Mouse (Mus musculus): ENCODE data around the gene Pcgf1.

GRCm38 (mm10) chr6:83118825-83119733, 41.4 kb downstream of the Pcgf1 start:
- no peak for TF ChIP-seq USF1 (IDR thresholded peaks at IDR 0.05; ENCODE audit: low read depth)
- no peak for TF ChIP-seq MAX (IDR thresholded peaks at IDR 0.05; ENCODE audit: low read depth)
- TF ChIP-seq POLR2AphosphoS2 (IDR thresholded peaks at IDR 0.05; ENCODE audit: insufficient read length, low read depth), result no peak
